Mouse (Mus musculus) testis, adult 2 months (tissue): ENCODE measurements around the gene Fam193b.

Experiments used
- CTCF ChIP-seq: fragments of 200-500 bp; IDR thresholded peaks from 2 replicates; pipeline ENCODE4 v1.5.1; 2012; ENCODE audit warnings: low read depth, mild to moderate bottlenecking, inconsistent platforms, low read length, moderate library complexity; ENCODE audit not compliant: control insufficient read depth, insufficient read depth, insufficient replicate concordance
- POLR2A ChIP-seq: fragments of 200-500 bp; IDR thresholded peaks from 2 replicates; pipeline ENCODE4 v1.6.1; 2012; ENCODE audit warnings: low read depth, mild to moderate bottlenecking, inconsistent platforms, low read length, moderate library complexity; ENCODE audit not compliant: control insufficient read depth

- TF ChIP-seq CTCF, result no peak
- TF ChIP-seq POLR2A, result no peak
Observed at GRCm38 (mm10) chr13:55500575-55500974, 70.3 kb downstream of the Fam193b start.
